ENCODE assay signal across 1 mouse cellular context in the genomic region with DNA sequence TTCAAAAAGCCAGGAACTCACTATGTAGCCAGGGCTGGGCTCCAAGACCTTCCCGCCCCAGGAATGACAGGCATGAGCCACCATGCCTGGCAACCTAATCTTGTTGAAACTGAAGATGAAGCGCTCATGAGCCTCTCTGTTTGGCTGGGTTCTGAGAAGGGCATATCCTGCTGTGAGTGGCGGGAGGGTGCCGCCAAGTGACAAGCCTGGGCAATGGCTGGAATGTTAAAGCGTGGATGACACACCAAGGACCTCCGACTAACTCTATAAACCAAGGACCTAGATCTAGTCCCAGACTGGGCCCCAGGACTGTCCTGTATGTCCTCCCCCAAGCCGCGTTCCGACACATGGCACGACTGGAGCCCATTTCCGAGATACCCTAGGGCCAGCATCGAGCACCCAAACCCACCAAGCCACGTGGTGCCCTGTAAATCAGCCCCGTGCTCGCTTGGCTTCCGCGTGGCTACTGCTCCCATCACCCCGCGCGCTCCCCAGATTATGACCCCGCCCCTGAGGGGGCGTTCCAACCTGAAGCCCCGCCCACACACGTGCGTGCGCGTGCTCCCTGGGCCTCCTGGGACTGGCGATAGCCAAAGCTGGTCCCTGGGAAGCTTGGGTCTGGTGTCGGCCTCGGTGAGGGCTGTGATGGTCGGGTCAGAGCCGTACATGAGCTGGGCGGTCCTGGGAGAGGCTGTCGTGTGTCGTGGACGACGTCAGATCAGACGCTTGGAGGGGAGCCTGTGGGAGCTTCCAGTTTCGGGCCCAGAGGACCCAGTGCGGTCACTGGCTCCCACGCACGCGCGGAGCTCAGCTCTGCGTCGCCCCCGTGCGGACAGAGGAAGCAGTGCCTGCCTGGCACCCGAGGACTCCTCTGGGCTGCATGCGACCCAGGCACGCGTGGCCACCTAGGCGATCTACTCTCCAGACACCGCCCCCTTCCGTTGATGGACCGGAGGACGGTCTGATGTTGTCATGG.
TF ChIP-seq lines count a peak whose summit lies in the region.

No protein-coding gene starts in this region.

TF ChIP-seq in MEL, 35 proteins besides CTCF, POLR2A, EP300 and RAD21 (continued from another document):
- no peak for TF ChIP-seq E2F4 (IDR thresholded peaks at IDR 0.05; ENCODE audit: borderline replicate concordance, low read depth, low read length)
- peak; percentile 86 for TF ChIP-seq ZMIZ1 (IDR thresholded peaks at IDR 0.05; ENCODE audit: low read depth, low read length)
- TF ChIP-seq TBP (IDR thresholded peaks at IDR 0.05; ENCODE audit: low read depth, low read length) = 0 out of 2 replicates have a peak, but pooled peaks have one; percentile 24
- TF ChIP-seq NRF1 (IDR thresholded peaks at IDR 0.05; ENCODE audit: insufficient read depth, low read depth, low read length, poor library complexity, severe bottlenecking) = peak; percentile 75
- TF ChIP-seq ELF1 (IDR thresholded peaks at IDR 0.05; ENCODE audit: low read depth, low read length) = peak; percentile 60
- peak; percentile 57 for TF ChIP-seq SMC3 (IDR thresholded peaks at IDR 0.05; ENCODE audit: low read depth, low read length)
- TF ChIP-seq ZKSCAN1 (IDR thresholded peaks at IDR 0.05; ENCODE audit: low read depth, low read length) = no peak
- TF ChIP-seq GABPA (IDR thresholded peaks at IDR 0.05; ENCODE audit: low read depth, low read length) = no peak
- TF ChIP-seq NELFE (IDR thresholded peaks at IDR 0.05; ENCODE audit: low read depth, low read length) = peak; percentile 97
